Mouse (Mus musculus): ENCODE results near the gene Dusp7. TPM values are rescaled to one million over a fixed set of nuclear protein-coding genes. Genes with fewer than 3 reads are reported as not detected.

Dusp7 gene
- total RNA-seq (2021) = 10 to 100 TPM; 16.0 to 19.9 TPM
- long read RNA-seq, experiment 1, transcript Dusp7-201 (3 exons, 3,213 nt) = major isoform, 12 of 15 reads
- long read RNA-seq, experiment 1, partial matches to known transcripts = 3 of 15 reads
- long read RNA-seq, experiment 1, other reads (novel, unspliced or antisense) = 0 of 15 reads
- long read RNA-seq, experiment 2, transcript Dusp7-201 (3 exons, 3,213 nt) = major isoform, 8 of 12 reads
- long read RNA-seq, experiment 2, partial matches to known transcripts = 1 of 12 reads
- long read RNA-seq, experiment 2, other reads (novel, unspliced or antisense) = 3 of 12 reads

GRCm38 (mm10) chr9:106368112-106368717 is at the start of gene Dusp7:
Gene Dusp7 (plus strand): TSS chr9:106368632.
- DNase-seq = peak; percentile 85

GRCm38 (mm10) chr9:106319095-106319494 is 49.3 kb upstream of the Dusp7 start:
- no peak for DNase-seq

- no peak for DNase-seq
These were observed 45.9 kb upstream of the Dusp7 start for GRCm38 (mm10) chr9:106322497-106322896.

GRCm38 (mm10) chr9:106326241-106326640 is 42.2 kb upstream of the Dusp7 start:
- DNase-seq = no peak

- no peak for DNase-seq
These were observed 41.2 kb upstream of the Dusp7 start for GRCm38 (mm10) chr9:106327125-106327809.

- DNase-seq = no peak
These were observed 40.3 kb upstream of the Dusp7 start for GRCm38 (mm10) chr9:106328068-106328610.

GRCm38 (mm10) chr9:106328772-106329511 is 39.5 kb upstream of the Dusp7 start:
- no peak for DNase-seq

- DNase-seq = no peak
These were observed 35.7 kb upstream of the Dusp7 start for GRCm38 (mm10) chr9:106332746-106333145.

- DNase-seq = no peak
These were observed 30.8 kb upstream of the Dusp7 start for GRCm38 (mm10) chr9:106337620-106338019.

GRCm38 (mm10) chr9:106338462-106339172 is 29.8 kb upstream of the Dusp7 start:
- DNase-seq = no peak

GRCm38 (mm10) chr9:106339173-106339558 is 29.3 kb upstream of the Dusp7 start:
- no peak for DNase-seq

- no peak for DNase-seq
These were observed 28.7 kb upstream of the Dusp7 start for GRCm38 (mm10) chr9:106339730-106340129.

GRCm38 (mm10) chr9:106340501-106341312 is 27.7 kb upstream of the Dusp7 start:
- no peak for DNase-seq

GRCm38 (mm10) chr9:106341313-106341686 is 27.1 kb upstream of the Dusp7 start:
- no peak for DNase-seq

GRCm38 (mm10) chr9:106342573-106342972 is 25.9 kb upstream of the Dusp7 start:
- DNase-seq = no peak

GRCm38 (mm10) chr9:106345167-106345566 is 23.3 kb upstream of the Dusp7 start:
- DNase-seq = peak; percentile 74

- DNase-seq = no peak
These were observed 22.8 kb upstream of the Dusp7 start for GRCm38 (mm10) chr9:106345630-106346029.

GRCm38 (mm10) chr9:106348281-106348680 is 20.2 kb upstream of the Dusp7 start:
- no peak for DNase-seq

- no peak for DNase-seq
These were observed 19.4 kb upstream of the Dusp7 start for GRCm38 (mm10) chr9:106349075-106349474.

GRCm38 (mm10) chr9:106351178-106351577 is 17.3 kb upstream of the Dusp7 start:
- no peak for DNase-seq

- DNase-seq = no peak
These were observed 14.7 kb upstream of the Dusp7 start for GRCm38 (mm10) chr9:106353779-106354178.

Data from gastrocnemius, postnatal 10 days (tissue).